Mouse (Mus musculus): ENCODE results near the gene Casr. TPM values are rescaled to one million over a fixed set of nuclear protein-coding genes. Genes with fewer than 3 reads are reported as not detected.

Gene Casr
- polyA plus RNA-seq, 1 experiment: 0.05 TPM

DNA sequence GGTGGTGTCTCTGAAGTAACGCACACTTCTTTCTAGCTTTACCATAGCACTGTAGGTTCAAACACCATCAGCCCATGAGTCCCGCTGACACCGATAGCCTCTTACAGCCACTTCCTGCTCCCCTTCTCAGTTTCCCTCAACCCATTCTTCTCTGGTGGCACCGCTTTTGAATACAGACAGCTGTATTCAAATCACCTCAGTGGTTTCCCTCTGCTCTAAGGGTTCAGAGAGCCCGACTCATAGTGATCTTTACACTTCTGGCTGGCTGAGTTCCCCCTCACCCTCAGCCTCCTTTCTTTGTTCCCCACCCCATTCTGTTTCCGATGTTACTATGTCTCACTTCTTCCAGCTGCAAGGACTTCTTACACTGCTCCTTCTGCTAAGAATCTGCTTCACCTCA, 21.1 kb downstream of the Casr start:
- no peak overlapping the region for H3K27ac ChIP-seq (ENCODE audit: insufficient read depth, low read depth, low read length)
- H3K4me3 ChIP-seq (ENCODE audit: low read depth, low read length): no peak overlapping the region
- WGBS: 78% methylated on average over 6 of the region's 6 CpGs
- H3K36me3 ChIP-seq (ENCODE audit: control insufficient read depth, insufficient read depth, low read length): no peaks in the 10 kb centered on the region
- TF ChIP-seq CTCF (IDR thresholded peaks at IDR 0.05; ENCODE audit: extremely low read depth, insufficient read length, insufficient replicate concordance, low read depth, low read length) (no peak), POLR2A (IDR thresholded peaks at IDR 0.05; ENCODE audit: low read depth, low read length) (no peak)
- no peaks in the 10 kb centered on the region for H3K4me1 ChIP-seq (ENCODE audit: control insufficient read depth, insufficient read depth, insufficient read length, low read length)
- no peaks in the 10 kb centered on the region for H3K27me3 ChIP-seq (ENCODE audit: control insufficient read depth, insufficient read depth, low read length)

DNA sequence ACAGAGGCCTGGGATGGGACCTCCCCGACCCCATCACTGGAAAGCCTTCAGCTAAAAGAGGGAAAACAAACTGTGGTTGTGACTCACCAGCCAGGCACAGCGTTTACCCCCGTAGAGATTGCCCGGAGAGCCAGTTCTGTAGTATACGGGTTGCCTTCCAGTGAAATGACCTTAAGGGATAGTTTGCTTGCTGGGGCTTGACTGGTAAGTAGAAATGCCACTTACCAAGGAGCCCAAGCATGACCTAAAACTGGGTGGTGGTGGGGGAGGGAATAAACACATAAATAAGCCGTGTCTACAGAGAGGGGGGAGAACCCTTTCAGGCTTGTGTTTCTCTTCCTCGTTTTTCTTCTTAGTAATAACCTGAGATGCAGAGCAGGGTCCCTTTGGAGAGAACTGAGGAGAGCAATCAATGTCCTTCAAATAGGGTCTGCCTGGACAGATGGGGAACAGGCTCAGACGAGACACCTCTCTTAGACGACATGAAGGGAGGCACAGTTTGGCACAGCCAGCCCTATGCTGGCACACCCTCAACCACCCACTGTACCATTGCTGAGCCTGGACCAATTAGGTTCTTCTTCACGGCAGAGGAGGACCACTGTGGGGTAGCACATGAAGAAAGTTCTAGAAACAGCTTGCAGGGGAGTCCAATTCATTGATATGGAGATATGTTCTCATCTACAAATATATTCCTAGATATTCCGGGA, 28.8 kb downstream of the Casr start:
- 74% methylated on average over 11 of the region's 11 CpGs for WGBS
- Histone ChIP-seq H3K36me3 (ENCODE audit: control insufficient read depth, insufficient read depth, low read length) (no peaks in the 10 kb centered on the region), H3K4me3 (ENCODE audit: low read depth, low read length) (no peak overlapping the region), H3K4me1 (ENCODE audit: control insufficient read depth, insufficient read depth, insufficient read length, low read length) (no peaks in the 10 kb centered on the region), H3K27me3 (ENCODE audit: control insufficient read depth, insufficient read depth, low read length) (no peaks in the 10 kb centered on the region), H3K27ac (ENCODE audit: insufficient read depth, low read depth, low read length) (no peak overlapping the region)
- TF ChIP-seq CTCF (IDR thresholded peaks at IDR 0.05; ENCODE audit: extremely low read depth, insufficient read length, insufficient replicate concordance, low read depth, low read length) (no peak), POLR2A (IDR thresholded peaks at IDR 0.05; ENCODE audit: low read depth, low read length) (no peak)

DNA sequence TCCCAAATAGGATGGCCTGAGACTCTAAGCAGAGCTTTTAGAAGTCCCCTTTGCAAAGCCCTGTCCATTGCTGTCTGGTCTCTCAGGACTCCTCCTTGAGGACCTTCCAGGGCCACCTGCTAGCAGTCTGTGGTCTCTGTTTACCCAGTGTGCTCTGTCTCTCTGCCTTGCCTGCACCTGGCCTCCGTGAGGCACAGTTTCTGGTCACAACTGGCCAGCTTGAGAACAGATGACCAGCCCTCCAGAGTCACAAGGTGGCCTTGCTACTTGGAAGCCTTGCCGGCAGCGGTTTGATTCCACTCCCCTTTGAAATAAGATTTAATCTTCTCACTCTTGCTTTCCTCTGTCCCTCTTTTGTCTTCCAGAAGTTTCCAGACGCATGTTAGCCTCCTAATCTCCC, 29.9 kb downstream of the Casr start:
- 54% methylated on average over 4 of the region's 4 CpGs for WGBS
- no peak overlapping the region for H3K4me3 ChIP-seq (ENCODE audit: low read depth, low read length)
- H3K36me3 ChIP-seq (ENCODE audit: control insufficient read depth, insufficient read depth, low read length): no peaks in the 10 kb centered on the region
- no peaks in the 10 kb centered on the region for H3K4me1 ChIP-seq (ENCODE audit: control insufficient read depth, insufficient read depth, insufficient read length, low read length)
- TF ChIP-seq POLR2A (IDR thresholded peaks at IDR 0.05; ENCODE audit: low read depth, low read length) (no peak), CTCF (IDR thresholded peaks at IDR 0.05; ENCODE audit: extremely low read depth, insufficient read length, insufficient replicate concordance, low read depth, low read length) (no peak)
- no peaks in the 10 kb centered on the region for H3K27me3 ChIP-seq (ENCODE audit: control insufficient read depth, insufficient read depth, low read length)
- H3K27ac ChIP-seq (ENCODE audit: insufficient read depth, low read depth, low read length): no peak overlapping the region

DNA sequence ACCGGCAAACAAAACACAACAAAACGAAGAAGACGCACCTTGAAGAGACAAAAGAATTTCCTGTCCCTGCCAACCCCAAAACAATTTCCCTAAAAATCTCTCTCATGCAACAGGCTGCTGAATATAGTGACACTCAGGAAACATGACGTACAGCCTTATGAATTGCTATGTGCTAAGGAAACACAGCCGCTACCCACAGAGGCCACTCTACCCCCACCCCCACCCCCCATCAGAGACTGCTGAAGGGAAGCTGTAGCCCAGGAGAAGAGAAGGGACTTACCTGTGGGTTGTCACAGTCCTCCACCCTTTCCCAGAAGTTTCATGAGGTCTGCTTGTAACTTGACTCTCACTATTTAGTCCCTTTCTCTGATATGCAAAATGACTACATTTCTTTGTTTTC, 30.3 kb downstream of the Casr start:
- WGBS: 78% methylated on average over 5 of the region's 5 CpGs
- TF ChIP-seq POLR2A (IDR thresholded peaks at IDR 0.05; ENCODE audit: low read depth, low read length): no peak
- no peak for TF ChIP-seq CTCF (IDR thresholded peaks at IDR 0.05; ENCODE audit: extremely low read depth, insufficient read length, insufficient replicate concordance, low read depth, low read length)
- Histone ChIP-seq H3K36me3 (ENCODE audit: control insufficient read depth, insufficient read depth, low read length) (no peaks in the 10 kb centered on the region), H3K27me3 (ENCODE audit: control insufficient read depth, insufficient read depth, low read length) (no peaks in the 10 kb centered on the region), H3K4me1 (ENCODE audit: control insufficient read depth, insufficient read depth, insufficient read length, low read length) (no peaks in the 10 kb centered on the region), H3K4me3 (ENCODE audit: low read depth, low read length) (no peak overlapping the region), H3K27ac (ENCODE audit: insufficient read depth, low read depth, low read length) (no peak overlapping the region)

DNA sequence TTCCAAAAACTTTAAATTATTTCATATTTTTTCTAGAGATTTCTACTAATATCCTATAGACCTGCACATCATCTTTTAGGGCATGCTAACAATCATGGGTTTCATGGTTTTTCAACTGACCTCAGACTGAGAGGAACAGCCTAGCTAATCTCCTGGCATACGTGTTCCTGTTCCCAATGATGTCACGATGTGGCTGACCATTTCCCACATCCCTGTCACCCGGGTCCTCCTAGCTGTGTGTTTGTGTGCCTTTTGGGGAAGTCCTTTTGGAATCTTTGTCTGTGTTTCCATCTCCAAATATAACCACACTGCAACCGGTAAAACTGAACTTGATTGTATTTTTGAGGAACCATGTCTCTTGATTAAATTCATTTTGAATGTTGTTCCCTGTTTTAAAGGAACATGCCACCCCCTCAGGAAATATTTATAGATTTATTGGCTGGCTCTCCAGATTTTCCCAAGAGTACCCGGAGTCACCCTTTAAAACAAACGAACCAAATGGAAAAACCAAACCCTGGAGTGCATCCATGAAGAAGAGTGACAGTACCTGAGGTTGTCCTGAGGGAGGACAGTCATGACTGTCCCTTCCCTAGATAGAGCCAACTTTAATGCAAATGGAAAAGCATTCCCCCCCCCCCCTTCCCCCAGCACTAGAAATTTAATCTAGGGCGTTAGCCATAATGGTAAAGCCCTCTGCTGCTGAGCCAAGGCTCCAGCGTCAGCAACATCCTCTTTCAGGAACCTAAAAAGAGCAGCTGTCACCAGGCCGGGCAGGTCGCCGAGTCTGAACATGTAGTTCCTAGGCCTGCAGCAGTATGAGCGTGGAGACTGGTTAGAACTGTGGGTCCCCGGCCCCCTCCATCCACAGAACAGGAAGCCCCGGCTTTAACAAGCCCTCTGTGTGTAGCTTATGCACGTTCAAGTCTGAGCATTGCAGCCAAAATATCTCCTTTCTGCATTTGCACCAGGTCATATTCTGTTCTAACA, 31.1 kb downstream of the Casr start:
- TF ChIP-seq POLR2A (IDR thresholded peaks at IDR 0.05; ENCODE audit: low read depth, low read length) (no peak), CTCF (IDR thresholded peaks at IDR 0.05; ENCODE audit: extremely low read depth, insufficient read length, insufficient replicate concordance, low read depth, low read length) (no peak)
- Histone ChIP-seq H3K36me3 (ENCODE audit: control insufficient read depth, insufficient read depth, low read length) (no peaks in the 10 kb centered on the region), H3K4me1 (ENCODE audit: control insufficient read depth, insufficient read depth, insufficient read length, low read length) (no peaks in the 10 kb centered on the region), H3K4me3 (ENCODE audit: low read depth, low read length) (no peak overlapping the region), H3K27ac (ENCODE audit: insufficient read depth, low read depth, low read length) (no peak overlapping the region), H3K27me3 (ENCODE audit: control insufficient read depth, insufficient read depth, low read length) (no peaks in the 10 kb centered on the region)
- WGBS: 67% methylated on average over 15 of the region's 15 CpGs

DNA sequence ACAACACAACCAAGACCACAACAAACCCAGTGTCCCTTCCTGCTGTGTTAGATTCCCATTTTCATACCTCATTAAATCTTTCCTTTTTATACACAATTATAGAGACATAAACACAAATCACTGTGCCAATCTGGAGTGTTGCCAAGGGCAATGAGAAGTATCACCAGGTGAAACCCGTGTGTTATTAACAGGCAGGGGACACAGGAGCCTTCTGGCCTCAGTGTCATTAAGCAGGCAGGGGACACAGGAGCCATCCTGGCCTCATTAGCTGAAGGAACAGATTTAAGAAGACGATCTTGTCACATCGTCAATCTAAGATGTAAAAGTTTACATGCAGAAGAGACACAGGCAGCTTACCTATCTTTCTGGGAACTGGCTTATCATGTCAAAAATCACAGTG, 33.1 kb downstream of the Casr start:
- WGBS: 39% methylated on average over 3 of the region's 3 CpGs
- H3K27ac ChIP-seq (ENCODE audit: insufficient read depth, low read depth, low read length): no peak overlapping the region
- H3K36me3 ChIP-seq (ENCODE audit: control insufficient read depth, insufficient read depth, low read length): no peaks in the 10 kb centered on the region
- TF ChIP-seq POLR2A (IDR thresholded peaks at IDR 0.05; ENCODE audit: low read depth, low read length) (no peak), CTCF (IDR thresholded peaks at IDR 0.05; ENCODE audit: extremely low read depth, insufficient read length, insufficient replicate concordance, low read depth, low read length) (no peak)
- no peaks in the 10 kb centered on the region for H3K4me1 ChIP-seq (ENCODE audit: control insufficient read depth, insufficient read depth, insufficient read length, low read length)
- no peaks in the 10 kb centered on the region for H3K27me3 ChIP-seq (ENCODE audit: control insufficient read depth, insufficient read depth, low read length)
- no peak overlapping the region for H3K4me3 ChIP-seq (ENCODE audit: low read depth, low read length)

Data from small intestine, adult 2 months (tissue).